Mouse (Mus musculus) heart, postnatal 0 days (tissue): ENCODE measurements around the gene Tmprss3. TPM values are rescaled to one million over a fixed set of nuclear protein-coding genes. Genes with fewer than 3 reads are reported as not detected.

Experiments used
- ATAC-seq: fragments of 200-750 bp; cut with Nextera tagmentation; 2 replicates; pipeline ENCODE4 v1.8.0; 2017; ENCODE audit warnings: low read depth, moderate number of reproducible peaks, moderate library complexity; ENCODE audit not compliant: insufficient read depth
- DNase-seq: peaks from one replicate; pipeline ENCODE4 v3.0.0-alpha.2; 2016; ENCODE audit warnings: low spot score
- H3K27ac ChIP-seq: fragments of 300-500 bp; sonication (generic); 2 replicates; pipeline ENCODE4 v1.5.1; 2014; ENCODE audit warnings: low read depth, mild to moderate bottlenecking
- H3K27me3 ChIP-seq: fragments of 300-500 bp; sonication (generic); 2 replicates; pipeline ENCODE4 v1.6.1; 2014; ENCODE audit warnings: low read length, mixed read lengths; ENCODE audit not compliant: control insufficient read depth, insufficient read depth
- H3K36me3 ChIP-seq: fragments of 300-500 bp; sonication (generic); replicated peaks from 2 replicates; pipeline ENCODE4 v1.6.1; 2014; ENCODE audit warnings: low read length, mixed read lengths; ENCODE audit not compliant: control insufficient read depth, insufficient read depth
- H3K4me1 ChIP-seq: fragments of 300-500 bp; sonication (generic); 2 replicates; pipeline ENCODE4 v1.6.1; 2014; ENCODE audit warnings: antibody characterized with exemption; ENCODE audit not compliant: control insufficient read depth, insufficient read depth
- H3K4me2 ChIP-seq: fragments of 300-500 bp; sonication (generic); 2 replicates; pipeline ENCODE4 v1.6.1; 2014; ENCODE audit warnings: low read depth, mild to moderate bottlenecking, low read length, moderate library complexity
- H3K4me3 ChIP-seq: fragments of 300-500 bp; sonication (generic); 2 replicates; pipeline ENCODE4 v1.5.1; 2014; ENCODE audit warnings: low read depth, low read length
- H3K9ac ChIP-seq: fragments of 300-500 bp; sonication (generic); replicated peaks from 2 replicates; pipeline ENCODE4 v1.6.1; 2014; ENCODE audit warnings: low read depth, low read length, mixed read lengths
- H3K9me3 ChIP-seq: fragments of 300-500 bp; sonication (generic); replicated peaks from 2 replicates; pipeline ENCODE4 v1.6.1; 2016; ENCODE audit warnings: low read length; ENCODE audit not compliant: control insufficient read depth
- CTCF ChIP-seq: IDR thresholded peaks from 2 replicates; pipeline ENCODE4 v1.5.1; 2016; ENCODE audit warnings: antibody characterized with exemption, control low read depth, low read depth
- EP300 ChIP-seq: IDR thresholded peaks from 2 replicates; pipeline ENCODE4 v1.6.1; 2016; ENCODE audit warnings: antibody characterized with exemption, low read depth
- WGBS: fragments of 180-500 bp; shearing (Covaris S2); extraction: QIAGEN DNeasy Blood & Tissue Kit; methylation state at CpG from one replicate; pipeline ENCODE4 v1.1.7; 2014; 5-methylcytosine and 5-hydroxymethylcytosine counted together
- polyA plus RNA-seq: library from polyadenylated mRNA; unstranded; fragments of >200 nt; fragmentation: Nextera tagmentation; extraction: Ambion mirVana; gene quantifications from 2 replicates; pipeline ENCODE4 v1.2.1, GENCODE M21; 2015
- total RNA-seq: library from RNA; depleted of rRNA; stranded (reverse); fragments of >200 nt; gene quantifications from 2 replicates; pipeline ENCODE4 v1.2.3, GENCODE M21; 2014; ENCODE audit warnings: low replicate concordance

Tmprss3 gene
- total and polyA plus RNA-seq, 2 experiments from 2014 or later, result not detected

GRCm38 (mm10) chr17:31184269-31184990, 14.3 kb downstream of the Tmprss3 start:
- Histone ChIP-seq H3K4me1 (no peaks in the 10 kb centered on the region), H3K36me3 (no peaks in the 10 kb centered on the region), H3K27ac (no peak overlapping the region), H3K4me2 (no peak overlapping the region), H3K9ac (no peak overlapping the region), H3K4me3 (no peak overlapping the region), H3K9me3 (no peaks in the 10 kb centered on the region), H3K27me3 (0 out of 2 replicates have a peak, but pooled peaks cover 4% of the 10 kb centered on the region)
- ATAC-seq (no peak), DNase-seq (no peak)
- no peak for TF ChIP-seq EP300
- no peak for TF ChIP-seq CTCF
- WGBS, result 74% methylated on average over 12 of the region's 12 CpGs

- Histone ChIP-seq H3K4me1 (no peaks in the 10 kb centered on the region), H3K27ac (no peak overlapping the region), H3K4me2 (no peak overlapping the region), H3K27me3 (0 out of 2 replicates have a peak, but pooled peaks cover 3% of the 10 kb centered on the region), H3K9me3 (no peaks in the 10 kb centered on the region), H3K9ac (no peak overlapping the region), H3K36me3 (no peaks in the 10 kb centered on the region), H3K4me3 (no peak overlapping the region)
- 59% methylated on average over 12 of the region's 12 CpGs for WGBS
- ATAC-seq (no peak), DNase-seq (no peak)
- TF ChIP-seq EP300, result no peak
Measured at GRCm38 (mm10) chr17:31183180-31183974, 15.4 kb downstream of the Tmprss3 start.

GRCm38 (mm10) chr17:31181490-31181889, 17.3 kb downstream of the Tmprss3 start:
- WGBS, result 75% methylated on average over 4 of the region's 4 CpGs
- H3K4me2 ChIP-seq, result no peak overlapping the region
- no peak for ATAC-seq
- no peaks in the 10 kb centered on the region for H3K9me3 ChIP-seq
- no peak overlapping the region for H3K27ac ChIP-seq
- TF ChIP-seq EP300, result no peak
- TF ChIP-seq CTCF, result no peak
- H3K4me3 ChIP-seq, result no peak overlapping the region
- DNase-seq, result no peak
- no peak overlapping the region for H3K9ac ChIP-seq
- H3K4me1 ChIP-seq, result no peaks in the 10 kb centered on the region
- H3K27me3 ChIP-seq, result no peaks in the 10 kb centered on the region
- no peaks in the 10 kb centered on the region for H3K36me3 ChIP-seq

- Histone ChIP-seq H3K4me1 (no peaks in the 10 kb centered on the region), H3K36me3 (no peaks in the 10 kb centered on the region), H3K4me2 (no peak overlapping the region), H3K4me3 (no peak overlapping the region), H3K27ac (no peak overlapping the region), H3K9ac (no peak overlapping the region), H3K9me3 (no peaks in the 10 kb centered on the region), H3K27me3 (no peaks in the 10 kb centered on the region)
- ATAC-seq (no peak), DNase-seq (no peak)
- 77% methylated on average over 4 of the region's 4 CpGs for WGBS
- TF ChIP-seq CTCF (no peak), EP300 (no peak)
Measured at GRCm38 (mm10) chr17:31176321-31176720, 22.5 kb downstream of the Tmprss3 start.

- H3K4me2 ChIP-seq, result no peak overlapping the region
- DNase-seq, result no peak
- no peak overlapping the region for H3K9ac ChIP-seq
- H3K27ac ChIP-seq, result no peak overlapping the region
- no peaks in the 10 kb centered on the region for H3K9me3 ChIP-seq
- no peak for ATAC-seq
- 81% methylated on average over 5 of the region's 5 CpGs for WGBS
- H3K4me1 ChIP-seq, result no peaks in the 10 kb centered on the region
- no peak overlapping the region for H3K4me3 ChIP-seq
- TF ChIP-seq EP300 (no peak), CTCF (no peak)
- H3K36me3 ChIP-seq, result no peaks in the 10 kb centered on the region
- H3K27me3 ChIP-seq, result no peaks in the 10 kb centered on the region
Measured at GRCm38 (mm10) chr17:31169796-31170195, 29.0 kb downstream of the Tmprss3 start.
